Mouse (Mus musculus) cerebellum, adult 2 months (tissue): Measurements from ENCODE around the gene Ucp1. TPM values are rescaled to one million over a fixed set of nuclear protein-coding genes. Genes with fewer than 3 reads are reported as not detected.

ENCODE experiments used
- DNase-seq, 2 experiments: peaks; one replicate each; pipeline ENCODE4 v3.0.0; 2021
- H3K27ac ChIP-seq: fragments of 200-500 bp; 2 replicates; pipeline ENCODE4 v1.5.1; 2012; ENCODE audit warnings: low read length, control low read depth, inconsistent platforms; ENCODE audit not compliant: insufficient read depth
- H3K27me3 ChIP-seq: fragments of 200-500 bp; 2 replicates; pipeline ENCODE4 v1.6.1; 2012; ENCODE audit warnings: inconsistent platforms, mild to moderate bottlenecking, low read length, moderate library complexity; ENCODE audit not compliant: control insufficient read depth, insufficient read depth
- H3K4me1 ChIP-seq: fragments of 200-500 bp; 2 replicates; pipeline ENCODE4 v1.6.1; 2011; ENCODE audit warnings: low read length; ENCODE audit not compliant: control insufficient read depth, insufficient read depth
- H3K4me3 ChIP-seq: fragments of 200-500 bp; replicated peaks from 2 replicates; pipeline ENCODE3; 2011; ENCODE audit warnings: mild to moderate bottlenecking, low read depth, low read length, control low read depth; ENCODE audit not compliant: insufficient read depth
- CTCF ChIP-seq: fragments of 200-500 bp; IDR thresholded peaks from 2 replicates; pipeline ENCODE4 v1.5.1; 2011; ENCODE audit warnings: low read depth, mild to moderate bottlenecking, control low read depth, low read length, moderate library complexity, borderline replicate concordance; ENCODE audit not compliant: insufficient read depth
- POLR2A ChIP-seq: fragments of 200-500 bp; IDR thresholded peaks from 2 replicates; pipeline ENCODE4 v1.6.1; 2011; ENCODE audit warnings: low read length, control low read depth, borderline replicate concordance; ENCODE audit not compliant: insufficient read depth
- WGBS: fragments of 180-500 bp; shearing (Covaris S2); methylation state at CpG from one replicate; pipeline ENCODE4 v1.1.7; 2018; 5-methylcytosine and 5-hydroxymethylcytosine counted together
- polyA plus RNA-seq: library from polyadenylated mRNA; depleted of rRNA; stranded (reverse); fragments of >200 nt; gene quantifications from 2 replicates; pipeline ENCODE4 v1.2.3, GENCODE M21; 2012; rRNA removed

Gene Ucp1
- polyA plus RNA-seq, result 0.67 and 0.77 TPM in 2 replicates

DNA sequence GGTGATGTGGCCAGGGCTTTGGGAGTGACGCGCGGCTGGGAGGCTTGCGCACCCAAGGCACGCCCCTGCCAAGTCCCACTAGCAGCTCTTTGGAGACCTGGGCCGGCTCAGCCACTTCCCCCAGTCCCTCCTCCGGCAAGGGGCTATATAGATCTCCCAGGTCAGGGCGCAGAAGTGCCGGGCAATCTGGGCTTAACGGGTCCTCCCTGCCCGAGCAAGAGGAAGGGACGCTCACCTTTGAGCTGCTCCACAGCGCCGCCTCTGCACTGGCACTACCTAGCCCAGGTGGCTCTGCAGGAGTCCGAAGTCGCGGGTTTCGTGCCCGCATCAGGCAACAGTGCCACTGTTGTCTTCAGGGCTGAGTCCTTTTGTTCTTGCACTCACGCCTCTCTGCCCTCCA lies at the start of gene Ucp1:
TSS of gene Ucp1 (plus strand) at position 177 of the 400 bp plus-strand sequence.
- 5% methylated on average over 20 of the region's 20 CpGs for WGBS
- DNase-seq, result peak; percentile 13 to 31
- Histone ChIP-seq H3K4me3 (no peak within 1 kb of the TSS), H3K27me3 (no peaks in the 10 kb centered on the region), H3K4me1 (peaks cover 4% of the 10 kb centered on the region), H3K27ac (no peak within 1 kb of the TSS)
- TF ChIP-seq POLR2A (no peak), CTCF (no peak)

DNA sequence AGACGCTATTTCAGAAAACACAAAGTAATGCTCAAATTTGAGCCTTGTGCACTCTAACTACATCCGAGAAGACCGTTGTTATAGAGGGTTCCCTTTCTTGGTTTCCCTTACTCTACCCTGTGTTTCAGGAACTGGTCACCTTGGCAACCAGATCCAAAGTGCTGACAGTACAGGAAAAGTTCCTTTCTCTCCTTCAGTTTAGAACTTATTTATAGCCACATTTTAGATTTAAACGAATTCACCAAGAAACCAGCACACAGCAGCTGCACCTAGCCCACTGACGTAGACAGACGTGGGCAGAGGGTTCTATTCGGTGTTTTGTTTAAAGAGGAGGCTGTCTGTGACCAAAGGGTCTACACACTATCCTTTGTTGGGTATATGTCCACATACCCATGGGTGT lies 46.0 kb upstream of the Ucp1 start:
- H3K4me3 ChIP-seq, result no peak overlapping the region
- no peak overlapping the region for H3K27ac ChIP-seq
- WGBS, result 93% methylated on average over 7 of the region's 7 CpGs
- no peak for DNase-seq
- peaks cover 5% of the 10 kb centered on the region for H3K4me1 ChIP-seq
- H3K27me3 ChIP-seq, result no peaks in the 10 kb centered on the region
- TF ChIP-seq POLR2A (no peak), CTCF (no peak)

DNA sequence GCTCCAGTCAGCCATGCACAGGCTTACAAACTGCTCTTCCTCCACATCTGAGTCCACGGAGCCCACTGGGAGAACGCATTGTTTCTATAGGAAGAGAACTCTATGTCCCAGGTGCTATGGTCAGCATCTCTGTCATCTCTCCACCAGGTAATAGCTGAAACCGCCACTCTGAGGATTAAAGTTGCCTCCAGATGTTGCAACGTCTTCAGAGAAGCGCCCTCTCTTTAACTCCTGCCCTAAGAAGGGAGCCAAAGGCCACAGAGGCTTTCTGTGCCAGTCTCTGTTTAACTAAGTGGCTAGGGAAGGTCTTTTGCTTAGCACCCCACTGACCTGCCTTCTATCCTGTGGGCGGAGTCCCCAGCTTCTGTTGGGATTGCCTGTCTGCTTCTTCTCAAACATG lies 39.3 kb upstream of the Ucp1 start:
- H3K4me3 ChIP-seq, result no peak overlapping the region
- 93% methylated on average over 6 of the region's 6 CpGs for WGBS
- no peaks in the 10 kb centered on the region for H3K27me3 ChIP-seq
- no peak overlapping the region for H3K27ac ChIP-seq
- H3K4me1 ChIP-seq, result no peaks in the 10 kb centered on the region
- no peak for TF ChIP-seq CTCF
- TF ChIP-seq POLR2A, result no peak
- no peak for DNase-seq

DNA sequence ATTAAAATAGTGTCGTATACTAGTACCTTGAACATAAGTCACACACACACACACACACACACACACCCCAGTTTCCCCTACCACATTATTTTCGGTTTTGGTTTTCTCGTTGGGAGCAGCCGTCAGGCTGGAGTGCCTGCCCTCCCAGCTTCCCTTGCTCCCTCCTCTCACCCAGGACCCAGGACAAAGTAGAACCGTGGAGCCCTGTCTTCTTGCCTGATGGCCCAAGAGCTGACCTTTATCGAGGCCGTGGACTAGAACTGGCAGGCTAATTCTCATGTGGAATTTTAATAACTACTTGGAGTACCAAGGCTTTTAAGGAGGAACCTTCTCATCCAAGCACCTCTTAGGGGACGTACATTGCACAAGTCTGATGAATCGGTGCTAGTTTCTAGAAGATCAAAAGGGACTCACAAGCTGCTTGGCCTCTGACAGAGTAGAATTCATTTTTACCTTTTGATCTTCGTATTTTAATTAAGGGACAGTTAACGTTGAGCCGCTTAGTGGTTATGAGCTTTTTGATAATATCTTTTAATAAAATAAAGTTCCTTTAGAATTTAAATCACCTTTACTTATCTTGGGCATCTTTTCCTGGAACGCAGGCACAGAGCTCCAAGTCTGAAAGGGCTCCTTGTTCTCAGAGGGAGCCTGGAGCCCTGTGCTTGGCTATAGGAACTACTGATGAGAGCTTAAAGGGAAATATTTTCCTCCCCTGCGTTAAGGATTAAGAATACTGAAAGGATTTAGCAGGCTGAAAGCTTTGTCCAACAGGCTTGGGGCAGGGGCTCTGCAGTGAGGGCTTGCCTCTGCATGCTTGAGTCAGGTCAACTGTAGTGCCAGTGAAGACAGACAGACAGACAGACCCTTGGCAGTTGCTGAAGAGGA lies 38.5 kb upstream of the Ucp1 start:
- Histone ChIP-seq H3K4me1 (no peaks in the 10 kb centered on the region), H3K27ac (no peak overlapping the region), H3K27me3 (no peaks in the 10 kb centered on the region), H3K4me3 (no peak overlapping the region)
- no peak for DNase-seq
- WGBS, result 87% methylated on average over 14 of the region's 14 CpGs
- TF ChIP-seq CTCF (no peak), POLR2A (no peak)

DNA sequence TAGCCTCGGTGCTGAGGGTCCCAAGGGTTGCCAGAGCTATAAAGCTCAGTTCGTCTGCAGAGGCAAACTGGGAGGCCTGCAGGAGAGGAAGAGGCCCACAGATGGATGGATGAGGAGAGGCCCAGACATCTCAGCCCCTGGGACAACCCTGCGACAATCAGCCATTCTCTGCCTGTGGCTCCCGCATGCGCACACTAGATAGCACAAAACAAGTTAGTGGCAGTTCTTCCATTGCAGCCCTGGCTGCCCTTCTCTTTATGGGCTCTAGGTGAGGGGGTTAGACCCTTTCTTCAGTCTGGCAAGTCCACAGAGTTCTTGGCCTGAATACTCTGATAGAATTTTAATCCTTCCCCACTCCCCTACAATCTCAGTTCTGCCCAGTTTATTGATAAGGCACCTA lies 37.4 kb upstream of the Ucp1 start:
- Histone ChIP-seq H3K27ac (no peak overlapping the region), H3K4me3 (no peak overlapping the region), H3K4me1 (no peaks in the 10 kb centered on the region), H3K27me3 (no peaks in the 10 kb centered on the region)
- no peak for DNase-seq
- no peak for TF ChIP-seq CTCF
- no peak for TF ChIP-seq POLR2A
- WGBS, result 86% methylated on average over 5 of the region's 5 CpGs

DNA sequence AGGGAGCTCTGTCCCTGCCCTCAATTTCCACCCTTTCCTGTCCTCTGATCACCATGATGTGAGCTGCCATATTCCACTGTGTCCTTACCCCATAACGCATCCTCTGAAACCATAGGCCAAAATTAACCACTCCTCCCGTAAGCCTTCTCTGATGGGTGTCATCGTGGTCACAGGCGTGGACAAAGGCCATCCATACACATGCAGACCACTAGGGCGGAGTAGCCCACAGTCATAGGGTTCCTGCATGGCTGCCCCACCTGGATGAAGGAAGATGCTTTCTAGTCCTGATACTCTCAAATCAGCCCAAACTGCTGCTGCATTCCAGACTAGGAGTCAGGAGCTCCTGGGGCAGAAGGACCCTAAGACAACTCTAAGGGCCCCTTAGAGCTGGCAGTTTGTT lies 32.5 kb upstream of the Ucp1 start:
- no peaks in the 10 kb centered on the region for H3K27me3 ChIP-seq
- TF ChIP-seq CTCF (no peak), POLR2A (no peak)
- WGBS, result 95% methylated on average over 5 of the region's 5 CpGs

DNA sequence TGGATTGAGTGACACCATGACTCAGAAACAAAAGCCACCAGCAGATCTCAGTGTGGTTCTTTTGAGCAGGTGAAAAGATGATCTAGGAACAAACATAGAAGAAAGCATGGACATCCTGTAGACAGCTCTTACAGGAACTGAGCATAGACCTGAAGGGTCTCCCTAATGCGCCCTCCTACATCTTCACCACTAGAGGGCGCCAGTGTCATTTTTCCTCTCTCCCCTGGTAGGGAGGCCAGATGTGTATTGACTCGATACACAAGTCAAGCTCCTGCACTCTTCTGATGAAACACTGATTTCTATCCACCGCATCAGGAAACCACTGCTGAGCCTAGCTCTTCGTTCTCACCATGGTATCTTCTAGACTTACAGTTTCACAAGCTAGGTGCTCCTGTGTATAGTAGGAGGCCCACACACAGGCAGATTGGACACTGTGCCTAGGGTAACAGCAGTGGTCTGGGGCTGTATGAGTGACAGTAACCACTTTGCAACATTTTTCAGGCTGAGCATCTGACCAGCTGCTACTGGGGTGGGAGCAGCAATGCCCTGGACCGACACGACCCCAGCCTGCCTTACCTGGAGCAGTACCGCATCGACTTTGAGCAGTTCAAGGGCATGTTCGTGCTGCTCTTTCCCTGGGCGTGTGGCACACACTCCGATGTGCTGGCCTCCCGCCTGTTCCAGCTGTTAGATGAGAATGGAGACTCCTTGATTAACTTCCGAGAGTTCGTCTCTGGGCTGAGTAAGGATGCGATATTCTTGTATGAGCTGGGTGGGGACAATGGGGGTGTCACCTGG lies 29.5 kb upstream of the Ucp1 start:
- DNase-seq, result peak; percentile 34 to 50
- 73% methylated on average over 16 of the region's 16 CpGs for WGBS

More for the DNA sequence above, 32.5 kb upstream of the Ucp1 start:
- no peak overlapping the region for H3K4me3 ChIP-seq
- peaks cover 3% of the 10 kb centered on the region; the same call in 1 of the 2 replicates for H3K4me1 ChIP-seq
- no peak overlapping the region for H3K27ac ChIP-seq
- DNase-seq, result no peak

DNA sequence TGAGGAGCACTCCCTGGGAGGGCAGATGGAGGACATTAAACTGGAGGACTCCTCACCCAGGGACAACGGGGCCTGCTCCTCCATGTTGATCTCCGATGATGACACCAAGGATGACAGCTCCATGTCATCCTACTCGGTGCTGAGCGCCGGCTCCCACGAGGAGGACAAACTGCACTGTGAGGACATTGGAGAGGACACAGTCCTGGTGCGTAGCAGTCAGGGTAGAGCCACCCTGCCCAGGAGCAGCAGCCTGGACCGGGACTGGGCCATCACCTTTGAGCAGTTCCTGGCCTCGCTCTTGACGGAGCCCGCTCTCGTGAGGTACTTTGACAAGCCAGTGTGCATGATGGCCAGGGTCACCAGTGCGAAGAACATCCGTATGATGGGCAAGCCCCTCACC lies 19.0 kb upstream of the Ucp1 start:
- TF ChIP-seq POLR2A (no peak), CTCF (no peak)
- Histone ChIP-seq H3K4me1 (no peaks in the 10 kb centered on the region), H3K4me3 (no peak overlapping the region), H3K27ac (no peak overlapping the region), H3K27me3 (no peaks in the 10 kb centered on the region)
- 95% methylated on average over 14 of the region's 14 CpGs for WGBS
- DNase-seq, result no peak

More for the DNA sequence above, 29.5 kb upstream of the Ucp1 start:
- TF ChIP-seq POLR2A, result no peak
- peak; percentile 76 for TF ChIP-seq CTCF
- peaks cover 3% of the 10 kb centered on the region; the same call in 1 of the 2 replicates for H3K4me1 ChIP-seq
- no peaks in the 10 kb centered on the region for H3K27me3 ChIP-seq
- H3K4me3 ChIP-seq, result no peak overlapping the region
- H3K27ac ChIP-seq, result no peak overlapping the region
